Mouse (Mus musculus) neutrophil, adult 5-6 weeks (primary cell): ENCODE results near the gene Dact2. TPM values are rescaled to one million over a fixed set of nuclear protein-coding genes. Genes with fewer than 3 reads are reported as not detected.

Source experiments
- ATAC-seq: fragments of 151-379, 151-347 bp; 2 replicates; pipeline ENCODE4 v1.8.0; 2017; ENCODE audit warnings: mild to moderate bottlenecking, moderate TSS enrichment; ENCODE audit not compliant: insufficient number of reproducible peaks, poor library complexity, low FRiP score, severe bottlenecking; ENCODE audit errors: extremely low read depth
- total RNA-seq: library from RNA; stranded (forward); fragments of 200-1000 nt; gene quantifications from 2 replicates; pipeline ENCODE4 v1.2.3, GENCODE M21; 2017

Dact2 gene
- total RNA-seq, 1 experiment from 2014 or later: not detected

DNA sequence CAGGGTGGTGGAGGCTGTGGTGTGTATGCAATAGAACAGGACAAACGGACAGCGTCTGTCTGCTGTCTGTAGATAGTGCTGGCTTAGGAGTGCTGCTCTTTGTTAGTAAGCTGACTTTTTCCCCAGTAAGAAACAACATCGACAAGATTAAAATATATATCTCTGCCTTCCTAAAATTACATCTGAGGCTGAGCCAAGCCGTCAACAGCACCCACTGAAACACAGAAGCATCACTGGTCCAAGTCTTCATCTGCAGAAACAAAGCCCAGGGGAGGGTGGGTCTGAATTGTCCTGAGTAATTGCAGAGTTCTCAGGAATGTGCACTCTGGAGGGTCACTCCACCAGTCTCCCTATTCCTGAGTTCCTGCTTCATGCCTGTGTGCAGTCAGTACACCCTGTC lies 25.2 kb downstream of the Dact2 start:
- no peak for ATAC-seq

DNA sequence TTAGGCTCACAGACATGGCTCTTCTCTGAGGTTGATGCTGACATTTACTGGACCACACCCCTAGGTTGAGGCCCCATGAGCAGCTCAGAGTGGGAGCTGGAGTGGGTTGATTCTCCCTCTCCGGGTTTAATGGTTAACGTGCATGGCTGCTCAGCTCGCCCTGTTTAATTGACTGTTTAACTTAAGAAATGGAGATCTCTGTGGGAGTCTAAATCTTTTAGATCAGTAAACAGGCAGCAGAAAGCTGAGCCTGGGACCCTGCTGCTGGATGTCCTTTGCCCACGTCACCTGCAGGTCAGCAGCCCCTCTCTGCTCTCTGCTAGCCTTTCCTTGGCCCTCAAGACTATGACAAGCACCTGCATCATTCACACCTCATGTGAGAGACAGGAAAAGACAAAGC lies 25.6 kb downstream of the Dact2 start:
- no peak for ATAC-seq

- no peak for ATAC-seq
These were observed 26.1 kb downstream of the Dact2 start for GRCm38 (mm10) chr17:14178049-14178448.

DNA sequence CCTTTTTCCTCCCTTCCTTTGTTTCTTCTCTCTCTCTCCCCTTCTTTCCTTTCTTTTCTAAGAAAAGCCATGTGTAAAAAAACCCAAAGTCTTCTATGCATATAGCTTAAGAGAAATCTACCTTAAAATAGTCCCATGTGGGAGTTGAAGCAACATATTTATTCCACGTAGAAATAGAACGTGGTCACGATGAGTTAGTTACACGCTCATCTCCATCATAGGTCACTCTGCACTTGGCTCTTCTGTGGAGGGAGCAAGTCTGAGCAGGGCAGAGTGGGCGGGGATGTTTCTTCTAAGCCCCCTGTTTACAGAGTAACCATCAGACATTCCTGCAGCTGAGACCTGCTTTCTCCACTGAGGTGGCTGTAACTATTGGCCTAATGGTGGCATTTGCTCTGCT lies 27.1 kb downstream of the Dact2 start:
- no peak for ATAC-seq

DNA sequence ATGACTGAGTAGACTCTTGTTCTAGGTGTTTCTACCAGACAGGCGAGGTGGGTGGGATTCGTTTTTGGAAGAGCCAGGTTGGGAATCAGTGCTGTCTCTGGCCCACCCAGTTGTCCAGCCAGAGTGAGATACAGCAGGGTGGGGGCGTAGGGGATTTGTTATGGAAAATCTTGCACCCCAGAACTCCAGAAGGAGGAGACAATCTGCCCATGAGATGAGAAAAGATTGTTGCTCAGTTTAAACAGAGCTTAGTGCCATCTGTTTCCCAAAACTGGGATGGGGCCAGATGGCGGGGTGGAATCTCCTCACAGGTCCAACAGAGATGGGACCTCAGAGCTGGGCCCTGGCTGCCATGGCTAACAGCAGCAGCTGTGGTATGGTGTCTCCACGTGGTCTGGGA lies 28.4 kb downstream of the Dact2 start:
- no peak for ATAC-seq

GRCm38 (mm10) chr17:14175019-14175418 lies 29.1 kb downstream of the Dact2 start:
- ATAC-seq: no peak

DNA sequence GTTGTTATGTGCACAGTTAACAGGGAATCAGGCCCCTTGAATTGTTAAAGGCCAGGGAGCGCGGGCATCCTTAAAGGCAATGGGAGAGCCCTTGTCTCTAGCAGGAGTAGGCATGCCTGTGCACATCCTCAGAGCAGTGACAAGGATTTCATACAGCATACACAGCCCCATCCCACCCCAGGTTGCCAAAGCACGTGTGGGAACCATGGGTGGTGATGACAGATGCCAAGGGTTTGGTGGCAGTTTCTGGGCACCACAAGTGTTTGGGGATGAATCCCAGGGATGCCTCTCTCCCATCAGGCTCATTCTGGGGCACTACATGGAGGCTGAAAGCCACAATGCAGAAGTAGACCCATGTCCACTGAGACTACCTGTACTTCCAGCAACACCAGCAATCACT lies 29.7 kb downstream of the Dact2 start:
- no peak for ATAC-seq

- no peak for ATAC-seq
These were observed 30.6 kb downstream of the Dact2 start for GRCm38 (mm10) chr17:14173459-14173858.

DNA sequence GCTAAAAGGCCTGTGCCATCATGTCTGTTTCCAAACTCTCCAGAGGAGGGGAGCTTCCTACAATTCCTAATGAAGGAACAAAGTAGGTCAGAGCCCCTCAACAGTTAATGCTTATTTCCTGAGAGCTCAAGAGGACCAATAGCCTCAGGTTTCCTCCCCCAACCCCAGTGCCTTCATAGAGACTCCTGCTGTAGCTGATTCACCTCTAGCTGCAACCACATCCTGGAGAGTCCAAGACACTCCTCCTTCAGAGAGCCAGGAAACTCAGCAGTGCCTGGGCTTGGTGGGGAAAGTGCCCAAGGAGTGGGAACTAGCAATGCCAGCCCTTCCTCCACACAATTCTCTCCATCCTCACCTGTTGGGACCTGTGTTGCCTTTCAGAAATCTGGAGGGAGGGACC lies 31.4 kb downstream of the Dact2 start:
- no peak for ATAC-seq

- ATAC-seq: no peak
These were observed 31.9 kb downstream of the Dact2 start for GRCm38 (mm10) chr17:14172184-14172583.

- no peak for ATAC-seq
These were observed 33.1 kb downstream of the Dact2 start for GRCm38 (mm10) chr17:14170961-14171479.

DNA sequence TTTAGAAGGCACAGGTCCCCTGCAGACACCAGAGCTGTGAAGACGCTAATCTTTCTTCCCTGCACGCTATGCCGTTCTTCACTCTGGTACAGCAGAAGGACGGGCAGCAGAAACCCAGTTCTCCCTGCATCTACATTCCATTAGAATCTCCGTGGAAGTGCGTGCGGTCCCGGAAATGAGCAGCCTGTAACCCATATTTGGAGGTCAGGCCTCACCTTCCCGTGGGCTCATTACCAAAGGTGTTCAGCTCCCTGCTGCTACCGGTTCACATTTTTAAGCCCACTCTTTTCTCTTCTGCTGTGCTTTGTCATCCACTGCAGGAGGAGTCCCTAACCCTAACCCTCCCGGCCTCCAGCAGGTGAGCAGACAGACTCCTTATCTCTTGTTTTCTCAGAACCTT lies 34.7 kb downstream of the Dact2 start:
- ATAC-seq: no peak

GRCm38 (mm10) chr17:14167594-14167993 lies 36.5 kb downstream of the Dact2 start:
- ATAC-seq: no peak

DNA sequence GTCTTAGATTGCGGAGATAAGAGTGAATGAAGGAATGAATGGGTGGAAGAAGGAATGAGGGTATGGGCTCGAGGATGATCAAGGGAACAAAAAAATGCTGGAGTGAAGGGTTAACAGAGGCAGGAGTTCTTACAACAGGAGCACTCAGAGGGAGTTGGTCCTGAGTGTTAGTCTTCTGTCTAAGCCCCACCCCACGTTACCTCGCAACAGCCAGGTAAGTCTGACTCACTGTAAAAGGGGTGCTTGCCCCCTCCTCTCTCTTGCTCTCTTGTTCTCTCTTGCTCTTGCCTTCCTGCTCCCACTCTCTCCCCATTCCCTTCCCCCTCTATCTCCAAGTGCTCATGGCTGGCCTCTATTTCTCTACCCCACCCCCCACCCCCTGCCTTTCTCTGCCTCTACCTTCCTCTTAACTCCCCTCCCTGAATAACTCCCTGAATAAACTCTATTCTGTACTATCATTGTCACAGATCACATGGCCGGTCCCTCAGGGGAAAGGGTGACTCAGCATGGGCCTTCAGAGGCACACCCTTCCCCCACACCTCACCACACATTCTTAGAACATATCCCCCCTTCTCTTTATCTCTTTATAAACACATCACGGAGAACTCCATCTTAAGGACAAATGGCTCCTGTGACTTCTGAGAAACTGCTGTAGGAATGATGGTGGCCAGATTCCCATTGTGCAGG lies 37.2 kb downstream of the Dact2 start:
- ATAC-seq: no peak

DNA sequence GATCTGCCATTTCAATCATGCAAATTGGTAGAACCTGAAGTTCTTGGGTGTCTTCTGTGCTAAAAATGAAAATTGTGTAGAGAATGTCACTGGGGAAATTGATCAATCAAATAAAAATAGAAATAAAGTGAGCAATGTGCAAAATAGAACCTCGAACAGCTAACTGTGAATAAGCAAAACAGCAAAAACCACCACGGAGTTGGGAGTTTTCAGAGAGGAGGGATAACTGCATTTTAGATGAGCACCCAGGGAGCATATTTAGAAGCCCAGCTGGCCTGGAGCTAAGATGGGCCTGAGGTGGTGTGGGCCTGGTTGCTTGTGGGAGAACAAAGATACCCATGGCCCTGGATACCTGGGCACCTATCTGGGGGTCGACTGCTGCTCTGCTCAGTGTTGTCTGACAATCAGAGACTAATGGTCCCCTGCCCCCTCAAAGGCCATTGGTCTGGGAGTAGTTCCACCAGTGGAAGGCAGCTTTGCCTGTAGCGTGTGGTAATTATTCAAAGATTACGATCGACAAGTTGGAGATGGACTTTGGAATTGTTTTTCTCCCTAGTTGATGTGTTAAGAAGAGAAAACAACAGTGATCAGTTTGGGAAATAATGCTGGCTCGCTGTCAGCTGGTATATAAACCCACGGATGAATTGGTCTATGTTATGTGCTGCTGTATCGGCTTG lies 38.0 kb downstream of the Dact2 start:
- no peak for ATAC-seq

DNA sequence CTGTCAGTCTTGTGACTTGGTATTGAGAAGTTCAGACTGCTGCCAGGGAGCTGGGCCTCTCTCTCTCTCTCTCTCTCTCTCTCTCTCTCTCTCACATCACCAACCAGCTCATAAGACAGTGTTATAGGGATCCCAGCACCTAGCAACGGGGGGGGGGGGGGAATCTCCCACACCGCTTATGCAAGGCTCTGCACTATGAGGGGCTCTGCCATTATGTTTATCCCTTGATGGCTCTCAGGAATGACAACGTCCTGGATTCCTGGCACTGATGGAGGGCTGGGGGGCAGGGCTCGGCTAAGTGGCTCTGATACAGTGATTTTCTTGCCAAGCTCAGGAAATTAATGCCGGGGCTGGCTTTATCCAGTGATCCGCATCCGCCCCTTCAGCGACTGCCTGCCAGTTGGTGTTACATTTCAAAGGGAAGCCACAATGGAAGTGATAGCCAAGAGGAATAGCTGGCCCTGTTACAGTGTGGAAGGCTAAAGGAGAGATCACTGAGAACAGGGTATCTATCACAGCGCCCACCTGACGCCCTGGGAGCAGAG lies 38.7 kb downstream of the Dact2 start:
- no peak for ATAC-seq

DNA sequence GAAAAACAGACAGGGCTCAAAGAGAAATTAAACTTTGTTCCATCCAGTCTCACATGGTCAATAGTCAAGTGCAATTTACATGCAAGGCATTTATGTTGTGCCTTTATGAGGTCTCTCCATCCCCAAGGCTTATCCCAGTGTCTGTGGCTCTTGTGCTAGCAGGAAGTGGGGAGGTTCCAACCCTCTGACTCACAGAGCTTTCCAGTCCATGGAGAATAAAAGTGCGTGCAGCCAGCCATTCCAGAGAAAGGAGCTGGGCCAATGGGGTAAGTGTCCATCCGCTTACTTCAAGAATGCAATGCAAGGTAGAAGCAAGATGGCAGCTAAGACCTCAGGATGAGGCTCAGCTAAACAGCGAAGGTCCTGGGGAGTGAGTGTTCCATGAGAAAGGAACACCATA lies 43.3 kb downstream of the Dact2 start:
- no peak for ATAC-seq

- no peak for ATAC-seq
These were observed 46.3 kb downstream of the Dact2 start for GRCm38 (mm10) chr17:14157779-14158195.
